Mouse (Mus musculus): ENCODE measurements around the gene Ripor2.

DNA sequence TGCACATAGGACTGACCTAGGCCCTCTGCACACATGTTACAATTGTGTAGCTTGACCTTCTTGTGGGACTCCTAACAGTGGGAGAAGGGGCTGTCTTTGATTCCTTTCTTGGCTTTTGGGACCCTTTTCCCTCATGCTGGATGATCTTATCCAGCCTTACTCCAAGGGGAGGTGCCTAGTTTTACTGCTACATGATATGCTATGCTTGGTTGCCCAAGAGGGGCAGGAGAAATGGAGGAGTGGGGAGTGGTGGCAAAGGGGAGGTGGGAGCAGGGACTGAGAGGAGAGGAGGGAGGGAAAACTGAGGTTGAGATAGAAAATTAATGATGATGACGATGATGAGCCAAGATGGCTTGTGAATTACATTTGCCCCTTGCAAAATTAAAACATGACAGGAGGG lies 37.7 kb downstream of the Ripor2 start:
- TF ChIP-seq CTCF (conservative IDR thresholded peaks at IDR 0.05; ENCODE audit: low read length) = no peak
- no peak for TF ChIP-seq POU5F1 (IDR thresholded peaks at IDR 0.05; ENCODE audit: borderline replicate concordance, low read length)
- no peak for TF ChIP-seq NANOG (IDR thresholded peaks at IDR 0.05; ENCODE audit: borderline replicate concordance, low read length)
